Comparison of ENCODE assay signal across 12 mouse cellular contexts in the genomic region with DNA sequence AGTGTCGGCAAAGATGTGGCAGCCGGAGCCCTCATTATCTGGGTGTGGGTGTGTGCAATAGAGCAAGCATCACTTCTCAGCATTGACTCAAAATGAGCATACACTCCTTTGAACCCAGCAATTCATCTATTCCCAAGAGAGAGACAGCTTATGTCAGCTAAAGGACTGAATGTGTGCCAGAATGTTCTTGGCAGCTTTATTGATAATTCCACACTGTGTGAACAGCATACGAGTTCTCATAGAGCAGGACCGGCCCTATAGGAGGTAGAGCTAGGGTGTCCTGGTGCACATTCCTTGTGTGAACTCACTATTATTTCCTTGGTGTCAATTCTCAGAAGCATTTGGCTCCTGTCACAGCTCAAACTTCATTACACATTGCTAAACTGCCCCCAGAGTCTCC.
DNase-seq lines count a peak whose midpoint lies in the region; ATAC-seq and TF ChIP-seq lines count a peak whose summit lies in the region.
"Had no signal": no experiment of that assay in that cellular context is flagged by ENCODE, and none has a peak within 500 bp of the region (broad histone marks: within the 10 kb centered on the region; RNA-seq: fewer than 3 reads in every experiment).

No protein-coding gene starts in this region.

- H3K9me3 ChIP-seq in heart, postnatal 0 days (replicated peaks; ENCODE audit: control insufficient read depth, low read length) = no peaks in the 10 kb centered on the region
- no peaks in the 10 kb centered on the region for H3K9me3 ChIP-seq in heart, embryonic 12.5 days (replicated peaks)
- H3K9me3 ChIP-seq in lung, embryonic 14.5 days (ENCODE audit: low read depth, low read length) = no peaks in the 10 kb centered on the region
- H3K9me3 ChIP-seq in limb, embryonic 15.5 days = no peaks in the 10 kb centered on the region

- H3K4me3 ChIP-seq in heart, postnatal 0 days (ENCODE audit: low read depth, low read length) = no peak overlapping the region
- no peak overlapping the region for H3K4me3 ChIP-seq in heart, embryonic 12.5 days
- H3K4me3 ChIP-seq in lung, embryonic 14.5 days (ENCODE audit: low read depth, low read length) = no peak overlapping the region
- H3K4me3 ChIP-seq in lung, adult 2 months (replicated peaks; ENCODE audit: extremely low read depth, low read depth, low read length) = no peak overlapping the region
- H3K4me3 ChIP-seq in bone marrow macrophage, adult 2 months (ENCODE audit: insufficient read depth, low read length) = no peak overlapping the region
- no peak overlapping the region for H3K4me3 ChIP-seq in limb, embryonic 15.5 days
- H3K4me3 ChIP-seq: erythroblast, embryonic 14.5 days had no signal

- no peak for TF ChIP-seq CTCF in heart, postnatal 0 days (IDR thresholded peaks at IDR 0.05; ENCODE audit: low read depth)
- no peak for TF ChIP-seq CTCF in lung, embryonic 14.5 days (IDR thresholded peaks at IDR 0.05; ENCODE audit: low read depth)
- no peak for TF ChIP-seq CTCF in lung, adult 2 months (IDR thresholded peaks at IDR 0.05; ENCODE audit: insufficient read depth, low read length)
- TF ChIP-seq CTCF in bone marrow macrophage, adult 2 months (IDR thresholded peaks at IDR 0.05; ENCODE audit: low read depth, low read length) = no peak

- H3K4me2 ChIP-seq in heart, postnatal 0 days (ENCODE audit: low read depth, low read length) = no peak overlapping the region
- no peak overlapping the region for H3K4me2 ChIP-seq in heart, embryonic 12.5 days
- H3K4me2 ChIP-seq in lung, embryonic 14.5 days = no peak overlapping the region
- no peak overlapping the region for H3K4me2 ChIP-seq in limb, embryonic 15.5 days

- WGBS in heart, postnatal 0 days = 69% methylated on average over 4 of the region's 4 CpGs
- 80% methylated on average over 4 of the region's 4 CpGs for WGBS in heart, embryonic 12.5 days
- WGBS in lung, embryonic 14.5 days = 53% methylated on average over 4 of the region's 4 CpGs
- WGBS in lung, adult 2 months = 68% methylated on average over 4 of the region's 4 CpGs
- WGBS in limb, embryonic 15.5 days = 78% methylated on average over 4 of the region's 4 CpGs

- 0 out of 2 replicates have a peak, but pooled peaks have one; percentile 13 for ATAC-seq in heart, postnatal 0 days (ENCODE audit: insufficient read depth, low read depth)
- no peak for ATAC-seq in heart, embryonic 12.5 days (ENCODE audit: insufficient number of reproducible peaks, low FRiP score)
- peak; percentile 22; the same call in 1 of the 2 replicates for ATAC-seq in lung, embryonic 14.5 days (ENCODE audit: insufficient read depth)
- ATAC-seq in limb, embryonic 15.5 days (ENCODE audit: insufficient number of reproducible peaks, low FRiP score, low TSS enrichment, low read depth) = no peak
- ATAC-seq: CD4-positive, CD25-positive, alpha-beta regulatory T cell, adult 4 months had no signal

- no peak for DNase-seq in heart, postnatal 0 days (ENCODE audit: low spot score)
- peak; percentile 45 for DNase-seq in lung, embryonic 14.5 days
- DNase-seq in lung, adult 2 months = no peak
- DNase-seq in kidney, postnatal 36 days = no peak
- DNase-seq in retina, embryonic 14.5 days (ENCODE audit: low spot score) = no peak
- DNase-seq: spleen, adult 18-20 months had no signal

- no peak overlapping the region for H3K9ac ChIP-seq in heart, postnatal 0 days (replicated peaks; ENCODE audit: low read depth, low read length)
- no peak overlapping the region for H3K9ac ChIP-seq in heart, embryonic 12.5 days
- H3K9ac ChIP-seq in lung, embryonic 14.5 days = no peak overlapping the region
- no peak overlapping the region for H3K9ac ChIP-seq in limb, embryonic 15.5 days
- H3K9ac ChIP-seq: liver, embryonic 14.5 days had no signal

- no peaks in the 10 kb centered on the region for H3K36me3 ChIP-seq in heart, postnatal 0 days (replicated peaks; ENCODE audit: control insufficient read depth, insufficient read depth, low read length)
- H3K36me3 ChIP-seq in heart, embryonic 12.5 days = no peaks in the 10 kb centered on the region
- H3K36me3 ChIP-seq in lung, embryonic 14.5 days (ENCODE audit: insufficient read depth) = no peaks in the 10 kb centered on the region
- no peaks in the 10 kb centered on the region for H3K36me3 ChIP-seq in limb, embryonic 15.5 days

- TF ChIP-seq POLR2A in lung, adult 2 months (IDR thresholded peaks at IDR 0.05; ENCODE audit: borderline replicate concordance, extremely low read depth, low read depth, low read length) = no peak
- no peak for TF ChIP-seq POLR2A in bone marrow macrophage, adult 2 months (IDR thresholded peaks at IDR 0.05; ENCODE audit: borderline replicate concordance, low read depth, low read length)

- peak overlapping the region; percentile 44; the same call in 1 of the 2 replicates for H3K27ac ChIP-seq in heart, postnatal 0 days (ENCODE audit: low read depth)
- H3K27ac ChIP-seq in heart, embryonic 12.5 days (ENCODE audit: poor library complexity, severe bottlenecking) = no peak overlapping the region
- H3K27ac ChIP-seq in lung, embryonic 14.5 days (ENCODE audit: low read depth) = no peak overlapping the region; the same call in 1 of the 2 replicates
- H3K27ac ChIP-seq in bone marrow macrophage, adult 2 months (ENCODE audit: insufficient read depth, low read depth, low read length) = peak overlapping the region; percentile 90
- 0 out of 2 replicates have a peak overlapping the region, but pooled peaks have one; percentile 17 for H3K27ac ChIP-seq in limb, embryonic 15.5 days
- H3K27ac ChIP-seq: liver, embryonic 14.5 days had no signal

- no peak for TF ChIP-seq EP300 in heart, postnatal 0 days (IDR thresholded peaks at IDR 0.05; ENCODE audit: low read depth)

- no peaks in the 10 kb centered on the region for H3K27me3 ChIP-seq in heart, postnatal 0 days (ENCODE audit: control insufficient read depth, insufficient read depth, low read length)
- no peaks in the 10 kb centered on the region for H3K27me3 ChIP-seq in heart, embryonic 12.5 days (replicated peaks)
- no peaks in the 10 kb centered on the region for H3K27me3 ChIP-seq in lung, embryonic 14.5 days (ENCODE audit: insufficient read depth, low read length)
- no peaks in the 10 kb centered on the region for H3K27me3 ChIP-seq in limb, embryonic 15.5 days

- H3K4me1 ChIP-seq in heart, postnatal 0 days (ENCODE audit: control insufficient read depth, insufficient read depth) = peaks cover 18% of the 10 kb centered on the region
- H3K4me1 ChIP-seq in heart, embryonic 12.5 days (replicated peaks) = peaks cover 32% of the 10 kb centered on the region
- H3K4me1 ChIP-seq in lung, embryonic 14.5 days (ENCODE audit: insufficient read depth) = peaks cover 12% of the 10 kb centered on the region
- no peaks in the 10 kb centered on the region; the same call in 1 of the 2 replicates for H3K4me1 ChIP-seq in lung, adult 2 months (ENCODE audit: control insufficient read depth, insufficient read depth, low read length)
- H3K4me1 ChIP-seq in bone marrow macrophage, adult 2 months (ENCODE audit: control insufficient read depth, insufficient read depth, low read length) = peaks cover 40% of the 10 kb centered on the region
- peaks cover 12% of the 10 kb centered on the region for H3K4me1 ChIP-seq in limb, embryonic 15.5 days

Comparison
In these comparisons a context has a peak if more than half of its experiments do, and no peak if none do; other contexts are left out.
1. ATAC-seq: peak in heart, postnatal 0 days (single experiment) and lung, embryonic 14.5 days (single experiment); none in heart, embryonic 12.5 days (single experiment) and limb, embryonic 15.5 days (single experiment).
2. H3K27ac ChIP-seq: peak in heart, postnatal 0 days (single experiment), bone marrow macrophage, adult 2 months (single experiment) and limb, embryonic 15.5 days (single experiment); none in heart, embryonic 12.5 days (single experiment) and lung, embryonic 14.5 days (single experiment).